Mouse (Mus musculus) liver, embryonic 11.5 days (tissue): ENCODE results near the gene Gpr142. TPM values are rescaled to one million over a fixed set of nuclear protein-coding genes. Genes with fewer than 3 reads are reported as not detected.

Experiments used
- ATAC-seq: fragments of 200-750 bp; cut with Nextera tagmentation; replicated peaks from 2 replicates; pipeline ENCODE4 v1.8.0; 2017; ENCODE audit warnings: moderate number of reproducible peaks, mild to moderate bottlenecking, moderate TSS enrichment, moderate library complexity; ENCODE audit not compliant: low FRiP score
- DNase-seq: peaks from one replicate; pipeline ENCODE4 v3.0.0-alpha.2; 2017; ENCODE audit warnings: low spot score
- H3K27ac ChIP-seq: fragments of 300-500 bp; sonication (generic); 2 replicates; pipeline ENCODE4 v1.5.1; 2014; ENCODE audit warnings: mild to moderate bottlenecking, low read depth, low read length, control low read depth
- H3K27me3 ChIP-seq: fragments of 300-500 bp; sonication (generic); replicated peaks from 2 replicates; pipeline ENCODE4 v1.6.1; 2014; ENCODE audit warnings: low read length, mixed read lengths; ENCODE audit not compliant: control insufficient read depth, insufficient read depth
- H3K36me3 ChIP-seq: fragments of 300-500 bp; sonication (generic); 2 replicates; pipeline ENCODE4 v1.6.1; 2014; ENCODE audit warnings: mild to moderate bottlenecking, low read length, moderate library complexity, mixed read lengths; ENCODE audit not compliant: control insufficient read depth, insufficient read depth
- H3K4me1 ChIP-seq: fragments of 300-500 bp; sonication (generic); replicated peaks from 2 replicates; pipeline ENCODE4 v1.6.1; 2014; ENCODE audit warnings: low read length, mixed read lengths; ENCODE audit not compliant: control insufficient read depth, insufficient read depth
- H3K4me2 ChIP-seq: fragments of 300-500 bp; sonication (generic); 2 replicates; pipeline ENCODE4 v1.6.1; 2014; ENCODE audit warnings: mild to moderate bottlenecking, control low read depth, moderate library complexity
- H3K4me3 ChIP-seq: fragments of 300-500 bp; sonication (generic); 2 replicates; pipeline ENCODE4 v1.5.1; 2014; ENCODE audit warnings: low read depth, low read length, control low read depth
- H3K9ac ChIP-seq: fragments of 300-500 bp; sonication (generic); 2 replicates; pipeline ENCODE4 v1.6.1; 2014; ENCODE audit warnings: low read depth, low read length, control low read depth
- H3K9me3 ChIP-seq: fragments of 300-500 bp; sonication (generic); 2 replicates; pipeline ENCODE4 v1.6.1; 2016; ENCODE audit warnings: low read length, inconsistent platforms, mixed read lengths; ENCODE audit not compliant: control insufficient read depth
- WGBS: fragments of 180-500 bp; shearing (Covaris S2); extraction: QIAGEN DNeasy Blood & Tissue Kit; methylation state at CpG from one replicate; pipeline ENCODE4 v1.1.7; 2014; 5-methylcytosine and 5-hydroxymethylcytosine counted together
- polyA plus RNA-seq: library from polyadenylated mRNA; unstranded; fragments of >200 nt; fragmentation: Nextera tagmentation; extraction: Ambion mirVana; gene quantifications from 2 replicates; pipeline ENCODE4 v1.2.1, GENCODE M21; 2014

The Gpr142 gene
- polyA plus RNA-seq, 1 experiment from 2014 or later: not detected

DNA sequence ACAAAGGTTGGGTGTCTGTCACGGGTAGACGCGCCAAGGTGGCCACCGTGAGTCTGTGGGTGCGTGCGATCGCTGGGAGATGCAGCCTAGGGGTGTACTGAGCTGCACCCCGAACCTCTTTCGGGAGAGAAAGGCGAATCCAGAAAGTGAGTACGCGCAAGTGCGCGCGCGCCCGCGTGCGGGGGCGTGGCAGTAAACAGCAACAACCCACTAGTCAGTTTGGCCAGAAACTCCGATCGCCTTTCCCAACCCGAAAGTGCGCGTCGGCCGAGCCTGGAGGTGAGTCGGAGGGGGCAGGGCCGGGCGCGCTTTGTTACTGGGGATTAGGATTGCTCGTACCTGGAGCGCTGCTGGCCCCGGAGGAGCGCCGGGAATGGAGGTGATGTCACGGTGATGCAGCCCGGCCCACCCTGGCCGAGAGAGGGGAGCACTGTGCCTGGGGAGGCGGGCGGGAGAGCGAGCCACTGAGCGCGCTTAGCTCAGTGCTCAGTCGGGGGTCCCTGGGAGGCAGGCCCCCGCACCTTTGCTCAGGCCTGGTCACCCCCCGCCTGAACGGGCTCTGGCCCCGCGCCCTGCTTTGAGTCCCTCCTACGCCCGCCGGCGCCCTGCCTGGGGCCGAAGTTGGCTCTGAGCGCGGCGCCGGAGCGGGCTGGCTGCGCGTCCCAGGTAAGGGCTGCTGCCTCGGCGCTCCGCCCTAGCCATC lies 53.0 kb downstream of the Gpr142 start:
- ATAC-seq (peak; percentile 50), DNase-seq (peak; percentile 79)
- Histone ChIP-seq H3K36me3 (no peaks in the 10 kb centered on the region), H3K4me2 (peak overlapping the region; percentile 91), H3K4me3 (peak overlapping the region; percentile 62), H3K9me3 (no peaks in the 10 kb centered on the region), H3K27ac (peak overlapping the region; percentile 45), H3K4me1 (peaks cover 18% of the 10 kb centered on the region), H3K9ac (peak overlapping the region; percentile 68), H3K27me3 (peaks cover 59% of the 10 kb centered on the region)
- under 1% methylated on average over 64 of the region's 65 CpGs for WGBS

DNA sequence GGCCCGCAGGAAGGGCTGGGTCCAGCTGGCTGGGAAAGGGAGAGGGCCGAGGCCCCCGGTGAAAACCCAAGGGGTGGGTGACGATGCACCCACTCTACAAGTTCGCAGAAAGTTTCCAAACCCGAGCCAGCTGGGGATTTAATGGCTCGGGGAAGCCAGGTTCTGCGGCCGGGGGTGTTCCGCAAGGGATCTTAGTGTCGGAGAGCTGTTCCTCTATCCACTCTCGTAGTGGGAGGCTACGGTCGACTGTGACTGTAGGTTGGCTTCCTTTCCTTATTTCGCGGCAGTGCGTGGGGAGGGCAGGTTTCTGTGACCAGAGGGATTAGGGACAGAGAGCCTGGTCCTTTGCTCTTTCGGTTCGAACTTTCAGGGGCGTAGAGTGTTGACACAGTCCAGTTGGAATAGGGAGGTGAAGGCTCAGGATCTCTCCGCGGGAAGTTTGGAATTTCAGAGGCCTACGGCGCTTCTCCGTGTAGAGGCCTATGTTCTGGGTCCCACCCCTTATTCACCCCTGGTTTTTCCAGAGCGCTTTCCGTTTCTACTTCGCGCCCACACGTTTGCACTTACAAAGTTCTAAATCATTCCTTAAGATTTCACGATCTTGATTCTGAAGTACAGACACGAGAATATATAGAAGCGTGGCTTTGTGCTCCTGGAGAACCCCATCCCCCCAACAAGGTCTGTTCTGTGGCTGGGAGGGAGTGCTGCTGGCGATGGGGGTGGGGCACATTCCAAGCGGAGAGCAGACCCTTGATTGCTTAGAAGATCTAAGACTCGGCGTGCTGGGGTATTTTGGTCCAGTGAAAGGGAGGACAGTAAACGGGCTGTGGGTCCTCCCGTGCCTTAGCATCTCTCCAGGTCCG lies 53.8 kb downstream of the Gpr142 start:
- H3K4me1 ChIP-seq: peaks cover 18% of the 10 kb centered on the region
- no peaks in the 10 kb centered on the region for H3K9me3 ChIP-seq
- H3K36me3 ChIP-seq: no peaks in the 10 kb centered on the region
- H3K4me2 ChIP-seq: peak overlapping the region; percentile 91
- 2% methylated on average over 40 of the region's 40 CpGs for WGBS
- H3K4me3 ChIP-seq: peak overlapping the region; percentile 62
- peak overlapping the region; percentile 45 for H3K27ac ChIP-seq
- H3K27me3 ChIP-seq: peaks cover 59% of the 10 kb centered on the region
- H3K9ac ChIP-seq: peak overlapping the region; percentile 68
- no peak for ATAC-seq
- DNase-seq: peak; percentile 67

DNA sequence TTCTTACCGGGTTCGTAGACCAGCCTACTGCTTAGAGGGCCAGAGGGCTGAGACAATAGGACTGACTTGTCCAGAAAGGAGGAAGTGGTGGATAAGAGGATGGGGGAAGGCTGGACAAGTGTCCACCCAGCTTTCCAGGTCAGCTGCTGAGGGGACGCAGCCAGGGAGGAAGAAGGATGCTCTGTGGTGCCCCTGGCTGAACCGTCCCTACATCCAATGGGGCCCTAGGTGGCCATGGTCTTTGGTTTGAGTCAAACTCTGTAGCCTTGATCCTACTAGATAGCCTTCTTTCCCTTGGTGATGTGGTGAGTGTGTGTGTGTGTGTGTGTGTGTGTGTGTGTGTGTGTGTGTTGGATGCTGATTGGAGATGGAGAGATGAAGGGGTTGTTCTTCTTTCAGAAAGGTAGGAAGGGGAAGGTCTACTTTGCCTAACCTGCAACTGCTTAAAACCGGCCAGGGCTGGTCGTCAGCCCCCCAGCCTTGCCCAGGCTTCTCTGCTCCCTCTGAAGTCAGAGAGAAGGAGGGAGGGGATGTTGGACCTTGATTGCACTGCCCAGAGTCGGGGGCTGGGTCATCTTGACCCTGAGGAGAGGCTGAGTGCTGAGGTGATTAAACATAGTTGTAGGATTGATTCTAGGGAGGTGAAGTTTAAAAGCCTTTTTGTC lies 54.6 kb downstream of the Gpr142 start:
- Histone ChIP-seq H3K4me2 (peak overlapping the region; percentile 91), H3K9ac (peak overlapping the region; percentile 68), H3K27ac (peak overlapping the region; percentile 45; the same call in 1 of the 2 replicates), H3K9me3 (no peaks in the 10 kb centered on the region), H3K36me3 (no peaks in the 10 kb centered on the region), H3K4me3 (peak overlapping the region; percentile 62), H3K27me3 (peaks cover 59% of the 10 kb centered on the region), H3K4me1 (peaks cover 18% of the 10 kb centered on the region)
- ATAC-seq: no peak
- WGBS: 21% methylated on average over 7 of the region's 7 CpGs
- DNase-seq: no peak

DNA sequence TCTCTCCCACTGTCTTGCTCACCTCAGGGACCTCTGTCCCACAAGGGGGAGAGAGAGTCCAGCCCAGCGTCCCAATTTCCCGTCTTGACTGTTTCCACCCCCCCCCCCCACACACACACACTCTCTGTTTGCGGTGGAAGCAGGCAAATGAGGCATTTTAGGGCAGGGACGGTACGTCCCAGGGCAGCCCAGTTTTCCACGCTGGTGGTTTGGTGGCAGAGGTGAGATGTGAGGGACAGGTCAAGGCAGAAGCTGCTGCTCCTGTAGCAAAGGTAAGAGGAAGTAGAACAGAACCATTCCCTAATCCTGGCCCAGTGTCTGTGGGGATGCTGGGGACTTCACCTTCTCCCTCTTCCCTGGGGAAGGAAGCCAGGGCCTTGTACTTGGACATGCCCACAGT lies 55.9 kb downstream of the Gpr142 start:
- H3K4me3 ChIP-seq: no peak overlapping the region
- ATAC-seq: no peak
- no peak overlapping the region for H3K27ac ChIP-seq
- 68% methylated on average over 6 of the region's 6 CpGs for WGBS
- peaks cover 18% of the 10 kb centered on the region for H3K4me1 ChIP-seq
- no peak overlapping the region for H3K4me2 ChIP-seq
- H3K36me3 ChIP-seq: no peaks in the 10 kb centered on the region
- H3K27me3 ChIP-seq: peaks cover 50% of the 10 kb centered on the region
- DNase-seq: no peak
- no peak overlapping the region for H3K9ac ChIP-seq
- no peaks in the 10 kb centered on the region for H3K9me3 ChIP-seq

DNA sequence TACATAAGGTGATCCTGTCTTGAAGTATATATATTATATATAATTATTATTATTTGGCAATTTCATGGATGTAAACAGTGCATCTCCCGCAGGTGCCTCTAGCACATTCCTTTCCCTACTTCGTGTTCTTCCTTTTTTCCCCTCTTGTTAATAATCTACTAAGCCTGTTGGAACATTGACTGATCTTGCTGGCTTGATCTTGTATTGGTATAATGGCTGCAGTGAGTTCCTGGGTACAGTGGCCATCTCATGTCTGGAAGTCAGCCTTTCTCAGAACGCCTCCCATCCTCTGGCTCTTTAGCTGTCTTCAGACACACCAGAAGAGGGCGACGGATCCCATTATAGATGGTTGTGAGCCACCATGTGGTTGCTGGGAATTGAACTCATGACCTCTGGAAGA lies 57.4 kb downstream of the Gpr142 start:
- WGBS: 86% methylated on average over 5 of the region's 5 CpGs
- Histone ChIP-seq H3K4me3 (no peak overlapping the region), H3K9ac (no peak overlapping the region), H3K36me3 (no peaks in the 10 kb centered on the region), H3K27ac (no peak overlapping the region), H3K9me3 (no peaks in the 10 kb centered on the region), H3K4me2 (no peak overlapping the region), H3K27me3 (peaks cover 34% of the 10 kb centered on the region), H3K4me1 (peaks cover 14% of the 10 kb centered on the region)
- no peak for ATAC-seq
- DNase-seq: no peak

Other genes with a start within 250 kb of the Gpr142 start
- gene Rpl38, start 130.4 kb upstream of the Gpr142 start, polyA plus RNA-seq: 1,440 and 1,641 TPM in 2 replicates
- 7.1 and 7.4 TPM in 2 replicates for gene Ttyh2, start 123.5 kb upstream of the Gpr142 start, polyA plus RNA-seq
- not detected in 2 replicates for gene Dnaic2, start 71.5 kb upstream of the Gpr142 start, polyA plus RNA-seq
- gene Kif19a, start 33.5 kb upstream of the Gpr142 start, polyA plus RNA-seq: 0.16 TPM in 1 of 2 replicates, not detected in the other
- gene Btbd17, start 3.0 kb upstream of the Gpr142 start, polyA plus RNA-seq: 0.10 and 0.43 TPM in 2 replicates
- gene Gprc5c, start 52.2 kb downstream of the Gpr142 start, polyA plus RNA-seq: 20.2 and 21.6 TPM in 2 replicates
- 4.1 and 5.4 TPM in 2 replicates for gene Cd300a, start 91.1 kb downstream of the Gpr142 start, polyA plus RNA-seq
- gene Cd300lb, start 135.5 kb downstream of the Gpr142 start, polyA plus RNA-seq: 0.49 and 0.55 TPM in 2 replicates
- not detected in 2 replicates for gene Cd300c, start 170.2 kb downstream of the Gpr142 start, polyA plus RNA-seq
- 0.45 and 0.95 TPM in 2 replicates for gene Cd300ld, start 191.0 kb downstream of the Gpr142 start, polyA plus RNA-seq
- 3.7 and 4.4 TPM in 2 replicates for gene Cd300c2, start 203.0 kb downstream of the Gpr142 start, polyA plus RNA-seq
- not detected in 2 replicates for gene Cd300ld2, start 217.3 kb downstream of the Gpr142 start, polyA plus RNA-seq
- gene Cd300ld4, start 228.1 kb downstream of the Gpr142 start, polyA plus RNA-seq: not detected in 2 replicates
- not detected in 2 replicates for gene Cd300ld5, start 238.8 kb downstream of the Gpr142 start, polyA plus RNA-seq
- gene Cd300ld3, start 249.5 kb downstream of the Gpr142 start, polyA plus RNA-seq: not detected in 2 replicates